Mouse (Mus musculus) T-cell, adult 2 months (primary cell): ENCODE measurements around the gene Aggf1.

ENCODE experiments used
- DNase-seq: peaks from one replicate; pipeline ENCODE4 v3.0.0; 2022; ENCODE audit warnings: low spot score

The Aggf1 gene

GRCm38 (mm10) chr13:95332086-95332899 is 42.9 kb downstream of the Aggf1 start:
- DNase-seq: no peak

GRCm38 (mm10) chr13:95330507-95330906 is 44.6 kb downstream of the Aggf1 start:
- no peak for DNase-seq

GRCm38 (mm10) chr13:95328767-95329166 is 46.4 kb downstream of the Aggf1 start:
- no peak for DNase-seq

- DNase-seq: no peak
These were observed 47.8 kb downstream of the Aggf1 start for GRCm38 (mm10) chr13:95327345-95327741.

GRCm38 (mm10) chr13:95326611-95327344 is 48.4 kb downstream of the Aggf1 start:
- DNase-seq: no peak

- DNase-seq: no peak
These were observed 49.1 kb downstream of the Aggf1 start for GRCm38 (mm10) chr13:95325907-95326550.

GRCm38 (mm10) chr13:95325080-95325906 is 49.9 kb downstream of the Aggf1 start:
- DNase-seq: peak; percentile 54

- no peak for DNase-seq
These were observed 50.5 kb downstream of the Aggf1 start for GRCm38 (mm10) chr13:95324626-95325079.

- peak; percentile 51 for DNase-seq
These were observed 51.1 kb downstream of the Aggf1 start for GRCm38 (mm10) chr13:95323950-95324625.

- DNase-seq: no peak
These were observed 51.8 kb downstream of the Aggf1 start, which contains the start of gene Zbed3 for GRCm38 (mm10) chr13:95323400-95323799. Zbed3 (plus strand) TSS chr13:95323612.

GRCm38 (mm10) chr13:95320451-95320850 is 54.7 kb downstream of the Aggf1 start:
- no peak for DNase-seq

- DNase-seq: no peak
These were observed 56.0 kb downstream of the Aggf1 start for GRCm38 (mm10) chr13:95319153-95319552.

GRCm38 (mm10) chr13:95312016-95312415 is 63.1 kb downstream of the Aggf1 start:
- DNase-seq: no peak

GRCm38 (mm10) chr13:95307100-95307655 is 68.0 kb downstream of the Aggf1 start:
- no peak for DNase-seq

GRCm38 (mm10) chr13:95306596-95306995 is 68.6 kb downstream of the Aggf1 start:
- DNase-seq: no peak
